Mouse (Mus musculus) thymus, postnatal 10 days (tissue): ENCODE measurements around the gene Gm14410.
A peak's percentile ranks its signal among the peaks of the same experiment; 100 is the strongest.
"Not testable (repeated sequence)": the region's sequence is repeated elsewhere in the genome, so short reads cannot be mapped to it uniquely, and the experiment has no call there.

Experiments used
- DNase-seq, 2 experiments: peaks; one replicate each; pipeline ENCODE4 v3.0.0; 2021; ENCODE audit warnings: low spot score in 2 of 2

Gm14410 gene

GRCm38 (mm10) chr2:177206341-177206740 is at the start of gene Gm14410:
TSS of gene Gm14410 (minus strand) at chr2:177206421.
- DNase-seq, result peak; percentile 56 to 63

GRCm38 (mm10) chr2:177247449-177247848 is 41.2 kb upstream of the Gm14410 start:
- DNase-seq, result not testable (repeated sequence)

- not testable (repeated sequence) for DNase-seq
These were observed 24.2 kb upstream of the Gm14410 start for GRCm38 (mm10) chr2:177230461-177230860.

- DNase-seq, result not testable (repeated sequence)
These were observed 33.5 kb downstream of the Gm14410 start for GRCm38 (mm10) chr2:177172749-177173148.
